Mouse (Mus musculus): Measurements from ENCODE around the gene Tbx21.

GRCm38 (mm10) chr11:97084821-97085505 is 30.2 kb downstream of the Tbx21 start:
- TF ChIP-seq GATA1 (IDR thresholded peaks at IDR 0.05; ENCODE audit: borderline replicate concordance, low read length): no peak
- no peak for TF ChIP-seq FLI1 (IDR thresholded peaks at IDR 0.05; ENCODE audit: low read length)
